13 mouse cellular contexts compared by ENCODE assay signal in the genomic region with DNA sequence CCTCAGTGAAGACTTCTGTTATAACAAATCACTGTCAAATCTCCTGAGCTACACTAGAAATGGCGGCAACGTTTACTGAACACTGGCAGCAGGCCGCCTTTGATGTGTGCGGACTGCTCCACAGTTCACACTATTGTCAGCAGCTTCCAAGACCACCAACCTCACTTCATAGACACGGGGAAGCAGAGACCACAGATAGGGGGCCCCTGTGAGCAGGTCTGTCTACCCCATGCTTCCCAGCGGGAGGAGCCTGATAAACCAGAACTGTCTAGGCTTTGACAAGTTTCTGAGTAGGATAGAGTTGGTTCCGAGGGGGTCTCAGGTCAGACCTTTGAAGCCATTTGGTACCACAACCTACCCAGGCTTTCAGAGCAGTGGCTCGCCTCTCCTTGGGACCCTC. TPM values are rescaled to one million over a fixed set of nuclear protein-coding genes. Genes with fewer than 3 reads are reported as not detected.
DNase-seq lines count a peak whose midpoint lies in the region; ATAC-seq and TF ChIP-seq lines count a peak whose summit lies in the region.
"Had no signal": no experiment of that assay in that cellular context is flagged by ENCODE, and none has a peak within 500 bp of the region (broad histone marks: within the 10 kb centered on the region; RNA-seq: fewer than 3 reads in every experiment).

No protein-coding gene starts in this region.

- no peak overlapping the region for H3K4me3 ChIP-seq in lung, postnatal 0 days (ENCODE audit: low read depth, low read length)
- no peak overlapping the region for H3K4me3 ChIP-seq in small intestine, adult 2 months (ENCODE audit: low read depth, low read length)
- H3K4me3 ChIP-seq: myocyte had no signal

- peak; percentile 53 for TF ChIP-seq CTCF in lung, postnatal 0 days (IDR thresholded peaks at IDR 0.05)
- peak; percentile 12; the same call in 1 of the 2 replicates for TF ChIP-seq CTCF in small intestine, adult 2 months (IDR thresholded peaks at IDR 0.05; ENCODE audit: extremely low read depth, insufficient read length, insufficient replicate concordance, low read depth, low read length)

- no peak overlapping the region for H3K9ac ChIP-seq in lung, postnatal 0 days (replicated peaks; ENCODE audit: low read depth)

- no peak for ATAC-seq in lung, postnatal 0 days
- ATAC-seq in cerebellum, adult (ENCODE audit: insufficient number of reproducible peaks, low FRiP score, low TSS enrichment): no peak

- TF ChIP-seq EP300 in lung, postnatal 0 days (IDR thresholded peaks at IDR 0.05): no peak

- no peaks in the 10 kb centered on the region for H3K27me3 ChIP-seq in lung, postnatal 0 days (replicated peaks; ENCODE audit: insufficient read depth, low read length)
- no peaks in the 10 kb centered on the region for H3K27me3 ChIP-seq in small intestine, adult 2 months (ENCODE audit: control insufficient read depth, insufficient read depth, low read length)

- H3K36me3 ChIP-seq in lung, postnatal 0 days (ENCODE audit: insufficient read depth, low read length): no peaks in the 10 kb centered on the region
- no peaks in the 10 kb centered on the region for H3K36me3 ChIP-seq in small intestine, adult 2 months (ENCODE audit: control insufficient read depth, insufficient read depth, low read length)

- no peaks in the 10 kb centered on the region for H3K4me1 ChIP-seq in lung, postnatal 0 days (ENCODE audit: insufficient read depth, low read depth, low read length)
- H3K4me1 ChIP-seq in small intestine, adult 2 months (ENCODE audit: control insufficient read depth, insufficient read depth, insufficient read length, low read length): peaks cover 3% of the 10 kb centered on the region; the same call in 1 of the 2 replicates

- intact Hi-C loops in heart, postnatal 36 days (cut with DNase I): no loop called here
- intact Hi-C loops in left cerebral cortex, postnatal 14 days (cut with DNase I): loop anchor here (2.0 to 10.0 kb wide), 4 partner anchors 92 to 230 kb away; a partner anchor contains a TSS

- no peak overlapping the region for H3K27ac ChIP-seq in lung, postnatal 0 days (ENCODE audit: low read length)
- no peak overlapping the region for H3K27ac ChIP-seq in small intestine, adult 2 months (ENCODE audit: insufficient read depth, low read depth, low read length)

- no peak overlapping the region for H3K4me2 ChIP-seq in lung, postnatal 0 days (replicated peaks; ENCODE audit: low read depth, low read length)

- no peaks in the 10 kb centered on the region for H3K9me3 ChIP-seq in lung, postnatal 0 days (ENCODE audit: low read length)

- 54% methylated on average over 8 of the region's 8 CpGs for WGBS in lung, postnatal 0 days
- 77% methylated on average over 8 of the region's 8 CpGs for WGBS in small intestine, adult 2 months

- peak; percentile 42 for DNase-seq in heart, postnatal 4 days
- no peak for DNase-seq in heart, postnatal 36 days
- DNase-seq in lung, postnatal 0 days (ENCODE audit: low spot score): no peak
- no peak for DNase-seq in lung, adult 18-20 months
- DNase-seq in embryo, embryonic 11 days: peak; percentile 56
- no peak for DNase-seq in left cerebral cortex, postnatal 14 days (ENCODE audit: low spot score in 2 of 2)
- DNase-seq: kidney, adult 18-20 months; lung, adult 2 months; thymus, adult 18-20 months had no signal

- TF ChIP-seq POLR2A in small intestine, adult 2 months (IDR thresholded peaks at IDR 0.05; ENCODE audit: low read depth, low read length): no peak

RNA-seq across cellular contexts. Expression of a gene that starts 21.0 kb away (rescaled TPM):
- 10 to 100 TPM; 10.5 to 13.2 TPM for total RNA-seq in heart, postnatal 4 days (2021)
- 1 to 10 TPM; 5.5 to 6.2 TPM for total RNA-seq in heart, postnatal 36 days (2021)
- 9.2 and 10.2 TPM in 2 replicates for polyA plus RNA-seq in lung, postnatal 0 days (2015; fragmentation: Nextera tagmentation; extraction: Ambion mirVana)
- 2.9 and 5.9 TPM in 2 replicates for polyA plus RNA-seq in small intestine, adult 2 months (2012; rRNA removed)
- 1 to 10 TPM; 3.6 to 3.8 TPM for total RNA-seq in left cerebral cortex, postnatal 14 days (2021)
- total RNA-seq: CH12.LX had no signal
- polyA plus RNA-seq: myocyte had no signal

RNA-seq across cellular contexts. Expression of a gene that starts 33.5 kb away (rescaled TPM):
- 10 to 100 TPM; 10.4 to 12.0 TPM for total RNA-seq in heart, postnatal 4 days (2021)
- 1 to 10 TPM; 1.6 to 2.5 TPM for total RNA-seq in heart, postnatal 36 days (2021)
- polyA plus RNA-seq in lung, postnatal 0 days (2015; fragmentation: Nextera tagmentation; extraction: Ambion mirVana): 6.5 and 9.4 TPM in 2 replicates
- 7.1 and 7.9 TPM in 2 replicates for polyA plus RNA-seq in small intestine, adult 2 months (2012; rRNA removed)
- total RNA-seq in left cerebral cortex, postnatal 14 days (2021): 1 to 10 TPM; 5.6 to 6.2 TPM
- total RNA-seq: CH12.LX had no signal

Comparison
In these comparisons a context has a peak if more than half of its experiments do, and no peak if none do; other contexts are left out.
1. DNase-seq: peak in heart, postnatal 4 days (single experiment) and embryo, embryonic 11 days (single experiment); none in heart, postnatal 36 days (0 of 2), lung, postnatal 0 days (single experiment), lung, adult 18-20 months (0 of 2) and left cerebral cortex, postnatal 14 days (0 of 2).